8 mouse cellular contexts compared by ENCODE assay signal in genomic region chr5:25497369-25497719, GRCm38 (mm10). TPM values are rescaled to one million over a fixed set of nuclear protein-coding genes. Genes with fewer than 3 reads are reported as not detected.
DNase-seq lines count a peak whose midpoint lies in the region; ATAC-seq lines count a peak whose summit lies in the region.

No protein-coding gene starts in this region.

- no peaks in the 10 kb centered on the region for H3K27me3 ChIP-seq in kidney, embryonic 14.5 days (ENCODE audit: control insufficient read depth, insufficient read depth, low read length)
- no peaks in the 10 kb centered on the region for H3K27me3 ChIP-seq in embryonic facial prominence, embryonic 14.5 days (replicated peaks; ENCODE audit: control insufficient read depth, insufficient read depth, low read length)
- peaks cover 12% of the 10 kb centered on the region for H3K27me3 ChIP-seq in midbrain, embryonic 10.5 days (ENCODE audit: low read depth, poor library complexity, severe bottlenecking)

- no peaks in the 10 kb centered on the region for H3K9me3 ChIP-seq in kidney, embryonic 14.5 days (ENCODE audit: control insufficient read depth, low read length)
- no peaks in the 10 kb centered on the region for H3K9me3 ChIP-seq in embryonic facial prominence, embryonic 14.5 days (ENCODE audit: control insufficient read depth, low read length)
- H3K9me3 ChIP-seq in midbrain, embryonic 10.5 days (replicated peaks), result no peaks in the 10 kb centered on the region

- H3K4me2 ChIP-seq in kidney, embryonic 14.5 days (replicated peaks; ENCODE audit: low read depth, low read length), result peak overlapping the region; percentile 60
- H3K4me2 ChIP-seq in embryonic facial prominence, embryonic 14.5 days (ENCODE audit: low read depth, low read length), result peak overlapping the region; percentile 76

- peak overlapping the region; percentile 96 for H3K9ac ChIP-seq in kidney, embryonic 14.5 days (ENCODE audit: low read depth, low read length)
- H3K9ac ChIP-seq in embryonic facial prominence, embryonic 14.5 days (ENCODE audit: low read depth, low read length), result peak overlapping the region; percentile 92

- 2% methylated on average over 10 of the region's 10 CpGs for WGBS in kidney, embryonic 14.5 days
- 2% methylated on average over 10 of the region's 10 CpGs for WGBS in embryonic facial prominence, embryonic 14.5 days
- WGBS in midbrain, embryonic 10.5 days, result 2% methylated on average over 10 of the region's 10 CpGs

- H3K36me3 ChIP-seq in kidney, embryonic 14.5 days (ENCODE audit: control insufficient read depth, insufficient read depth, low read length), result no peaks in the 10 kb centered on the region
- no peaks in the 10 kb centered on the region for H3K36me3 ChIP-seq in embryonic facial prominence, embryonic 14.5 days (ENCODE audit: control insufficient read depth, insufficient read depth, low read length)
- peaks cover 7% of the 10 kb centered on the region; the same call in 1 of the 2 replicates for H3K36me3 ChIP-seq in midbrain, embryonic 10.5 days

- peaks cover 14% of the 10 kb centered on the region for H3K4me1 ChIP-seq in kidney, embryonic 14.5 days (ENCODE audit: control insufficient read depth, insufficient read depth, low read length)
- H3K4me1 ChIP-seq in embryonic facial prominence, embryonic 14.5 days (ENCODE audit: control insufficient read depth, insufficient read depth, low read length), result peaks cover 15% of the 10 kb centered on the region
- peaks cover 18% of the 10 kb centered on the region for H3K4me1 ChIP-seq in midbrain, embryonic 10.5 days

- no peak for DNase-seq in kidney, adult 18-20 months
- DNase-seq in MEL-GATA-1-ER (ENCODE audit: extremely low read depth, low read depth), result peak; percentile 51
- peak; percentile 17 for DNase-seq in embryonic facial prominence, embryonic 14.5 days (ENCODE audit: low spot score)
- peak; percentile 58 for DNase-seq in induced T-regulatory cell, adult 2 months (ENCODE audit: low read depth)
- no peak for DNase-seq in midbrain, embryonic 10.5 days (ENCODE audit: low spot score)
- no peak for DNase-seq in ovary, adult 18-20 months (ENCODE audit: low spot score)

- ATAC-seq in kidney, embryonic 14.5 days (ENCODE audit: low FRiP score, low TSS enrichment), result no peak
- no peak for ATAC-seq in embryonic facial prominence, embryonic 14.5 days (ENCODE audit: low read depth)
- no peak for ATAC-seq in megakaryocyte-erythroid progenitor cell, adult 5-6 weeks (replicated peaks; ENCODE audit: low FRiP score, low TSS enrichment, poor library complexity, severe bottlenecking)

- H3K4me3 ChIP-seq in kidney, embryonic 14.5 days (ENCODE audit: low read length), result peak overlapping the region; percentile 94
- peak overlapping the region; percentile 86 for H3K4me3 ChIP-seq in embryonic facial prominence, embryonic 14.5 days (ENCODE audit: low read depth, low read length)
- peak overlapping the region; percentile 79 for H3K4me3 ChIP-seq in midbrain, embryonic 10.5 days

- peak overlapping the region; percentile 98; the same call in 1 of the 2 replicates for H3K27ac ChIP-seq in kidney, embryonic 14.5 days (ENCODE audit: low read depth, low read length)
- H3K27ac ChIP-seq in embryonic facial prominence, embryonic 14.5 days (replicated peaks; ENCODE audit: low read depth, low read length), result peak overlapping the region; percentile 100
- peak overlapping the region; percentile 98 for H3K27ac ChIP-seq in midbrain, embryonic 10.5 days (replicated peaks)

RNA-seq across cellular contexts. Expression of gene Kmt2c, which starts 1.2 kb away (rescaled TPM):
- 14.9 and 23.2 TPM in 2 replicates for polyA plus RNA-seq in kidney, embryonic 14.5 days (2014; fragmentation: Nextera tagmentation; extraction: Ambion mirVana)
- polyA plus RNA-seq in embryonic facial prominence, embryonic 14.5 days (2014; fragmentation: Nextera tagmentation; extraction: Ambion mirVana), result 19.9 and 20.0 TPM in 2 replicates
- polyA plus RNA-seq in midbrain, embryonic 10.5 days (2016; fragmentation: Nextera tagmentation; extraction: Ambion mirVana), result 10.5 and 13.2 TPM in 2 replicates
- total RNA-seq in megakaryocyte-erythroid progenitor cell, adult 5-6 weeks (2014; fragmentation: Nextera tagmentation), result 64.3 and 70.7 TPM in 2 replicates
- 25.8 and 41.6 TPM in 2 replicates for total RNA-seq in megakaryocyte-erythroid progenitor cell, adult 5-6 weeks (2017)

RNA-seq across cellular contexts. Expression of gene Cct8l1, which starts 18.5 kb away (rescaled TPM):
- polyA plus RNA-seq in kidney, embryonic 14.5 days (2014; fragmentation: Nextera tagmentation; extraction: Ambion mirVana), result 0.10 TPM in 1 of 2 replicates, not detected in the other
- polyA plus RNA-seq in embryonic facial prominence, embryonic 14.5 days (2014; fragmentation: Nextera tagmentation; extraction: Ambion mirVana), result not detected in 2 replicates
- 0.09 TPM in 1 of 2 replicates, not detected in the other for polyA plus RNA-seq in midbrain, embryonic 10.5 days (2016; fragmentation: Nextera tagmentation; extraction: Ambion mirVana)
- not detected in 2 replicates for total RNA-seq in megakaryocyte-erythroid progenitor cell, adult 5-6 weeks (2014; fragmentation: Nextera tagmentation)
- total RNA-seq in megakaryocyte-erythroid progenitor cell, adult 5-6 weeks (2017), result not detected in 2 replicates

Comparison
In these comparisons a context has a peak if more than half of its experiments do, and no peak if none do; other contexts are left out.
1. DNase-seq: peak in MEL-GATA-1-ER (single experiment), embryonic facial prominence, embryonic 14.5 days (single experiment) and induced T-regulatory cell, adult 2 months (single experiment); none in kidney, adult 18-20 months (single experiment), midbrain, embryonic 10.5 days (single experiment) and ovary, adult 18-20 months (single experiment).
2. Peak in every context shown above with its lines, with median percentiles within 50 percentile points of each other: H3K27ac ChIP-seq and H3K4me3 ChIP-seq.